Mouse (Mus musculus): ENCODE measurements around the gene Dusp3. TPM values are rescaled to one million over a fixed set of nuclear protein-coding genes. Genes with fewer than 3 reads are reported as not detected.
A peak's percentile ranks its signal among the peaks of the same experiment; 100 is the strongest.

The Dusp3 gene
- total and polyA plus RNA-seq, 3 experiments = 18.4 to 35.5 (median 29.8) TPM

- Histone ChIP-seq H3K4me1 (ENCODE audit: control insufficient read depth in 1 of 2, insufficient read depth in 2 of 2, low read length in 2 of 2) (peaks cover 0 to 9% of the 10 kb centered on the region in 2 experiments; a peak in 2 of 4 replicates), H3K27ac (ENCODE audit: control insufficient read depth, low read depth, low read length) (no peak overlapping the region), H3K9me3 (replicated peaks; ENCODE audit: insufficient read depth, low read length) (no peaks in the 10 kb centered on the region), H3K27me3 (ENCODE audit: control insufficient read depth in 1 of 2, insufficient read depth in 2 of 2, low read length in 2 of 2) (no peaks in the 10 kb centered on the region), H3K36me3 (ENCODE audit: control insufficient read depth in 1 of 2, insufficient read depth in 2 of 2, low read length in 2 of 2) (peaks cover 0 to 3% of the 10 kb centered on the region in 2 experiments; a peak in 3 of 4 replicates), H3K9ac (ENCODE audit: control insufficient read depth, low read depth, low read length, poor library complexity, severe bottlenecking) (no peak overlapping the region), H3K79me2 (ENCODE audit: control insufficient read depth, insufficient read depth, low read length, poor library complexity) (no peaks in the 10 kb centered on the region; the same call in 1 of the 2 replicates), H3K4me3 (ENCODE audit: control insufficient read depth in 1 of 2, insufficient read depth in 1 of 2, low read depth in 2 of 2, low read length in 2 of 2) (no peak overlapping the region)
- no peak for DNase-seq (ENCODE audit: low read depth, low spot score)
- TF ChIP-seq SMC3 (IDR thresholded peaks at IDR 0.05; ENCODE audit: low read depth, low read length) (no peak), NELFE (IDR thresholded peaks at IDR 0.05; ENCODE audit: low read depth, low read length) (no peak), NRF1 (IDR thresholded peaks at IDR 0.05; ENCODE audit: insufficient read depth, low read depth, low read length, poor library complexity, severe bottlenecking) (no peak), SIN3A (IDR thresholded peaks at IDR 0.05; ENCODE audit: low read length) (no peak), POLR2A (IDR thresholded peaks at IDR 0.05; ENCODE audit: control insufficient read depth in 1 of 2, insufficient read depth in 1 of 2, low read depth in 1 of 2, low read length in 2 of 2, poor library complexity in 1 of 2) (no peak), CHD2 (IDR thresholded peaks at IDR 0.05; ENCODE audit: low read length) (no peak), CTCF (IDR thresholded peaks at IDR 0.05 in 2 of 3, conservative IDR thresholded peaks at IDR 0.05 in 1 of 3; ENCODE audit: control insufficient read depth in 1 of 3, insufficient read depth in 1 of 3, low read depth in 2 of 3, low read length in 3 of 3, poor library complexity in 1 of 3, severe bottlenecking in 1 of 3) (no peak), POLR2AphosphoS2 (IDR thresholded peaks at IDR 0.05; ENCODE audit: low read length) (no peak), USF1 (IDR thresholded peaks at IDR 0.05; ENCODE audit: low read depth, low read length) (no peak), MYB (IDR thresholded peaks at IDR 0.05; ENCODE audit: low read depth, low read length) (no peak), ZNF384 (IDR thresholded peaks at IDR 0.05; ENCODE audit: low read depth, low read length) (no peak), TAL1 (IDR thresholded peaks at IDR 0.05; ENCODE audit: low read length) (no peak), POLR2AphosphoS5 (IDR thresholded peaks at IDR 0.05; ENCODE audit: borderline replicate concordance, low read depth, low read length) (no peak), MAFK (IDR thresholded peaks at IDR 0.05; ENCODE audit: borderline replicate concordance, low read depth, low read length) (no peak), GATA1 (IDR thresholded peaks at IDR 0.05; ENCODE audit: low read depth, low read length) (no peak)
These were observed 7.7 kb downstream of the Dusp3 start for GRCm38 (mm10) chr11:101979140-101979539.

GRCm38 (mm10) chr11:101976949-101977348 lies 9.9 kb downstream of the Dusp3 start:
- no peaks in the 10 kb centered on the region for H3K79me2 ChIP-seq (ENCODE audit: control insufficient read depth, insufficient read depth, low read length, poor library complexity)
- H3K27ac ChIP-seq (ENCODE audit: control insufficient read depth, low read depth, low read length) = no peak overlapping the region
- H3K9me3 ChIP-seq (replicated peaks; ENCODE audit: insufficient read depth, low read length) = no peaks in the 10 kb centered on the region
- no peak overlapping the region for H3K4me3 ChIP-seq (ENCODE audit: control insufficient read depth in 1 of 2, insufficient read depth in 1 of 2, low read depth in 2 of 2, low read length in 2 of 2)
- no peak for DNase-seq (ENCODE audit: low read depth, low spot score)
- TF ChIP-seq TBP (IDR thresholded peaks at IDR 0.05; ENCODE audit: low read depth, low read length) = no peak
- no peak for TF ChIP-seq ZC3H11A (IDR thresholded peaks at IDR 0.05; ENCODE audit: low read depth, low read length)
- TF ChIP-seq CTCF (IDR thresholded peaks at IDR 0.05 in 2 of 3, conservative IDR thresholded peaks at IDR 0.05 in 1 of 3; ENCODE audit: control insufficient read depth in 1 of 3, insufficient read depth in 1 of 3, low read depth in 2 of 3, low read length in 3 of 3, poor library complexity in 1 of 3, severe bottlenecking in 1 of 3) = peak; percentile 31 to 47 (median 42)
- no peak for TF ChIP-seq GABPA (IDR thresholded peaks at IDR 0.05; ENCODE audit: low read depth, low read length)
- TF ChIP-seq NELFE (IDR thresholded peaks at IDR 0.05; ENCODE audit: low read depth, low read length) = no peak
- no peaks in the 10 kb centered on the region for H3K27me3 ChIP-seq (ENCODE audit: control insufficient read depth in 1 of 2, insufficient read depth in 2 of 2, low read length in 2 of 2)
- H3K4me1 ChIP-seq (ENCODE audit: control insufficient read depth in 1 of 2, insufficient read depth in 2 of 2, low read length in 2 of 2) = no peaks in the 10 kb centered on the region
- no peaks in the 10 kb centered on the region; a peak in 1 of 4 replicates for H3K36me3 ChIP-seq (ENCODE audit: control insufficient read depth in 1 of 2, insufficient read depth in 2 of 2, low read length in 2 of 2)
- H3K9ac ChIP-seq (ENCODE audit: control insufficient read depth, low read depth, low read length, poor library complexity, severe bottlenecking) = no peak overlapping the region

All from MEL (cell line).